Mouse (Mus musculus): ENCODE measurements around the gene Zfp94.
"Not testable (repeated sequence)": the region's sequence is repeated elsewhere in the genome, so short reads cannot be mapped to it uniquely, and the experiment has no call there.

Gene Zfp94

GRCm38 (mm10) chr7:24315726-24316566, 520 bp downstream of the Zfp94 start:
- DNase-seq = peak; percentile 35 to 57

DNA sequence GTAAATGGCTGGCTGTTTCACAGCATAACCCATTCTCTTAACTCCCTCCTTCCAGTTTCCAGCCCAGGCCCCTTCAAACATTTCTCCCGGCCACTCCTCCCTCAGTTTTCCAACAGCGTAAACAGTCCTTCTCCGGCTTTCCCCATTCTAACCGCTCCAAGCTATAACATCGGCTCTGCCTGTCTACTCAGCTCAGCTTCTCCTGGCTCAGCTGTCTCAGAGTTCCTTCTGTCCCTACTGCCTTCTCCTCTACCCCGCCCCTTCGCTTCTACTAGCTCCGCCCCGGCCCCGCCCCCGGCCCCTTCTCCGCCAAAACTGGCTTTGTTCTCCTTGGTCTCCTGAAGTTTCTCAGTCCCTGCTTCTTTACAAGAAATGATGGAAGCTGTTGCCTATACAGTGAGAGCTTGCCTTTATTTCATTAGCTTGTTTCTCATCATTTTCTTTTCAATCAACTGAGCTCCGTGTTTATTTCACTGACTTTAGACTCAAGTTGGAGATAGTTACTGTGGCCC, 15.6 kb downstream of the Zfp94 start, which contains the start of gene Zfp61:
Gene Zfp61 (minus strand): TSS at position 462 of the 512 bp plus-strand sequence.
- peak; percentile 53 to 59 for DNase-seq

DNA sequence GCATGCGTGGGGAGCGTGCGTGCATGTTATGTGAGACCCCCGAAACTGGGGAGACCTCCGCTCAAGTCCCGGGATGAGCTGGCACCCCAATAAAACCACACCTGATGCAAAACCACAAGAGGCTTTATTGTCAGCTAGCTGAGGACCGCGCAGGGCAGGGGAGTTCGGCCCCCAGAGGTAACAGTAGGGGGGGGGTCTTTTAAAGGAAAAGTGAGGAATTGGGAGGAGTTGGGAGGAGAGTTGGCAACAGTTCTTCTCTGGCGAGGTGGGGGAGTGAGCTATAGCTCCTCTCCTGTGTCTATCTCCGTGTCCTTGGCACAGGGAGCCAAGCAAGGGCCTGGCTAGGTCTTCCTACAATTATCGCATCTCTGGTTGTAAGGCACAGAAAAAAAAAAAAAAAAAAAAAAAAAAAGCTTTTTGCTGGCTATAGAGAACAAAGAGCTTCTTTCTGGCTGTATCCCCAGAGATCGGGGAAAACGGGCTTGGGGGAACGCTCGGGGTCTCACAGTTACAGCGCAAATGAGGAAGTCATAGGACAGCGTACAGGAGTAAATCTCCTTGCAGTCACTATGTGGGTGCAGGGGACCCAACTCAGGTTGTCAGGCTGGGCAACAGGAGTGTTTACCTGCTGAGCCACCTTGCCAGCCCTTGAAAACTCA, 16.5 kb downstream of the Zfp94 start:
- peak; percentile 68 to 69 for DNase-seq

GRCm38 (mm10) chr7:24298973-24299708, 17.3 kb downstream of the Zfp94 start:
- DNase-seq = peak; percentile 89

- DNase-seq = peak in 1 of 2 experiments; percentile 44
Measured at GRCm38 (mm10) chr7:24298635-24298972, 17.9 kb downstream of the Zfp94 start.

DNA sequence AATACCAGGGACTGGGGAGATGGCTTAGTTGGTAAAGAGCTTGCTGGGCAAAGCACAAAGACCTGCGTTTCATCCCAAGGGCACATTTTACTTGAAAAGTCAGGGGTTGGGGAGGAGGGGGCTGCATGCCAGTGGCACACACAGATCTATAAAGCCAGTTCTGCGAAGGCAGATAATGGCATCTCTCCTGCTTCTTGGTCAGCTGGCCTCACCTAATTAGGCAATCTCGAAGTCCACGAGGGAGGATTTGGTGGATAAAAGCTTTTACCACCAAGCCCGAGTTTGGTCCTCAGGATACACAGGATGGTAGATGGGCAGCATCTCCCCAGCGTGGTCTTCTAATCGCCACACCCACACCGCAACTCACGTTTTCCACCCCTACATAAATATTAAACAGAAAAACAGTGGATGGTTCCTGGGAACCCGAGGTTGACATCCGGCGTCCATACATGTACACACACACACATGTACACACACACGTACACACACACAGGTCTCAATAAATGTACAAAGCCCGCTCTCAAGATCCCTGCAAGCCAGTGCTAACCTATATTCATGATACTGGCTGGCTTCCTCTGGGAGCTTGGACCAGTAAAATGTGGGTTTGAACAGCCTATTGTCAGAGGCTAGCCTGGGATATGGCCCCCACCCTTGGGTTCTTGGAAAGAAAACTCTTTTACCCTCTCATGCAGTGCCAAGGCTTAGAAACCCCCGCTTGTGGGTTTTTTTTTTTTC, 18.9 kb downstream of the Zfp94 start:
- no peak for DNase-seq

- no peak for DNase-seq
Measured at GRCm38 (mm10) chr7:24296386-24296785, 20.1 kb downstream of the Zfp94 start.

- no peak for DNase-seq
Measured at GRCm38 (mm10) chr7:24295376-24295775, 21.1 kb downstream of the Zfp94 start.

DNA sequence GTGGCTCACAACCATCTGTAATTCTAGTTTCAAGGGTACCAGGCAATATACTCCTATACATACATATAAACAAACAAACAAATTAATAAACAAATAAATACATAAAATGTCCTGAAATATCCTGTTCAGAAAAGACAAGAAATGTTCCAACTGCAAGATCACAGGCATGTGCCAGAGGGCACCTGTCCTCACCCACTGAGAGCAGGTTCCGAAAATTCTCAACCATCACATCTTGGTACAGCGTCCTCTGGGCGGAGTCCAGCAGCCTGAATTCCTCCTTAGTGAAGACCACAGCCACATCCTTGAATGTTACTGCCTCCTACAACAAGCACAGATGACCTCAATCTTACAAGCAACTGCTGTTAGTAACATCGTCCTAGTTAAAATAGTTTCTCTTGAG, 21.7 kb downstream of the Zfp94 start:
- DNase-seq = no peak

GRCm38 (mm10) chr7:24293061-24293851, 23.2 kb downstream of the Zfp94 start:
- DNase-seq = no peak

DNA sequence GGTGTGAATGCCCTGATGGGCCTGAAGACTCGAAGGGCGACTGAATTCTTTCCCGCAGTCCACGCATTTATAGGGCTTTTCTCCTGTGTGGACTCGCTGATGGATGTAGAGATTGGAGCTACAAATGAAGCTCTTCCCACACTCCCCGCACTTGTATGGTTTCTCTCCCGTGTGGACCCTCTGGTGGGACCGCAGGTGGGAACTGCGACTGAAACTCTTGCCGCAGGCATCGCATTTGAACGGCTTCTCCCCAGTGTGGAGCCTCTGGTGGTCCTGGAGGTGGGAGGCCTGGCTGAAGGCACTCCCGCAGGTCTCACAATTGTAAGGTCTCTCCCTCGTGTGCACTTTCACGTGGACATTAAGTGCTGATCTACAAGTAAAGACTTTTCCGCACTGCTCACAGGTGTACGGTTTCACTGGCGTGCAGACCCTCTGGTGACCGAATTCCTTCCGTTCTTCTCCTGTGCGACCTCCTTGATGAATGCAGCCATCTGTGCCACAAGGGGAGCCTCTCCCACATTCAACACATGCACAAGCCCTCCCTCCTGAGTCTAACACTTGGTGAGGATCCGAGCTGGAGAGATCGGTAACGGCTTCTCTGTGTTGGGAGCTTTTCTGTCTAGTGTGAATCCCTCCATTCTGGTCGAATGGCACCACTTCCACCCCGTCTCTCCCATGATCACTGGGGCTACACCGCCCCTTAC, 24.9 kb downstream of the Zfp94 start:
- no peak for DNase-seq

GRCm38 (mm10) chr7:24290106-24290693, 26.3 kb downstream of the Zfp94 start:
- no peak for DNase-seq

- DNase-seq = no peak
Measured at GRCm38 (mm10) chr7:24288512-24288911, 28.0 kb downstream of the Zfp94 start.

DNA sequence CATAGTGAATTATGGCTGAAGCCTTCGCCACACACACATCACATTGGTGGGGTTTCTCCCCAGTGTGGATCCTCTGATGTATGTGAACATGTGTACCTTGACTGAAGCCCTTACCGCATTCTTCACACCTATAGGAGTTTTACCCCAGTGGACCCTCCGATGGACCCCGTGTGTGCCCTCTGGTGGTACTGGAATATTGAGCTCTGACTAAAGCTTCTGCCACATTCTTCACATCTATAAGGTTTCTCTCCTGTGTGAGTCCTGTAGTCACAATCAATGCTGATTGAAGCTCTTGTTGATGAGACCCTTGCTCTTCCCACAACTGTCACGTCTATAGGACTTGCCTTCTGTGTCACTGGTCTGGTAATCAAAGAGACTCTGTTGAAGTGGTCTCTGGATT, 28.8 kb downstream of the Zfp94 start:
- DNase-seq = no peak

- DNase-seq = no peak
Measured at GRCm38 (mm10) chr7:24286916-24287315, 29.6 kb downstream of the Zfp94 start.

- DNase-seq = no peak
Measured at GRCm38 (mm10) chr7:24286090-24286489, 30.4 kb downstream of the Zfp94 start.

- DNase-seq = no peak
Measured at GRCm38 (mm10) chr7:24280858-24281145, 35.7 kb downstream of the Zfp94 start.

- DNase-seq = no peak
Measured at GRCm38 (mm10) chr7:24280031-24280857, 36.2 kb downstream of the Zfp94 start.

DNA sequence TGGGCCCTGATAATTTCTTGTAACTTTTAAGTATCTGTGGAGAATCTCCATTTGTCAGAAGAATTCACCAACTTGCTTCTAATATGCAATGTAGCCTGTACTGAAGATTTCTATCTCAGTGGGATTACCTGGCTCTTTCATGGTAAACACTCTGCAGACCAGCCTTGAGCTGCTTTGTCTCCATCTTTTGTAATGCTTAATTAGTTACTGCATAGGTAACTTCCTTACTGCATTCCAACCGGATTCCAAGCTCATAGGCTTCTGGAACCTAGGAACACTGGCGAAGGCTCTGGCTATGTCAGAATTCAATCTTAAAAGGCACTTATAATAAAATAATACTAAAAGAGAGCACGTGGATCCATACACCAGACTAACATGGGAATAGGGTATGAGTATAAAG, 37.7 kb downstream of the Zfp94 start:
- not testable (repeated sequence) for DNase-seq

- no peak for DNase-seq
Measured at GRCm38 (mm10) chr7:24274456-24274855, 42.0 kb downstream of the Zfp94 start.
